9 mouse cellular contexts compared by ENCODE assay signal in the genomic region with DNA sequence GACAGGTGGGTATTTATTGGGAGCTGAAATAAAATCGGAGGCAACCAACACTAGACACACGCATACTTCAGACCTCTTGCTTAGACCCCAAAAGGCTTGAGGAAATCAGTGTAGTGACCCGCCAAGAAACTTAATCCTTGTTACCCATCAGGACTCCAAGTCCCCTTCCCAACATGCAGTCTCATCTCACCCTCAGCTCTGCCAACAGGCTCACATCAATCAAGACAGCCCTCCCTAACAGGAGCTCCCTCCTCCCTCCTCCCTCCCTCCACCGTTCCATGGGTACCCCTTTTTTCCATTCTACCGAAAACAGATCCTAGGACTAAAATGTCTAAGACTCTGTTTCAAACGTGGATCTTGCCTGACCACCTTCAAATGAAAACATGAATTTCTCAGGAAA.
DNase-seq lines count a peak whose midpoint lies in the region; ATAC-seq and TF ChIP-seq lines count a peak whose summit lies in the region.
"Had no signal": no experiment of that assay in that cellular context is flagged by ENCODE, and none has a peak within 500 bp of the region (broad histone marks: within the 10 kb centered on the region; RNA-seq: fewer than 3 reads in every experiment).

No protein-coding gene starts in this region.

- intact Hi-C loops in heart, adult 2 months (cut with DNase I), result loop anchor here (2.0 kb wide), 1 partner anchor 45 kb away; no protein-coding TSS in a partner anchor
- intact Hi-C loops in heart, postnatal 14 days (cut with DNase I), result loop anchor here (5.0 kb wide), 1 partner anchor 44 kb away; no protein-coding TSS in a partner anchor

- peak overlapping the region; percentile 62 for H3K4me3 ChIP-seq in heart, adult 2 months
- H3K4me3 ChIP-seq in midbrain, embryonic 10.5 days, result peak overlapping the region; percentile 64
- H3K4me3 ChIP-seq in midbrain, embryonic 16.5 days (ENCODE audit: low read depth, low read length), result no peak overlapping the region
- peak overlapping the region; percentile 65 for H3K4me3 ChIP-seq in heart, embryonic 16.5 days (ENCODE audit: low read length)
- peak overlapping the region; percentile 45; the same call in 1 of the 2 replicates for H3K4me3 ChIP-seq in stomach, embryonic 15.5 days (replicated peaks)

- no peaks in the 10 kb centered on the region for H3K79me2 ChIP-seq in heart, adult 2 months (replicated peaks; ENCODE audit: control insufficient read depth, insufficient read depth, low read length)

- no peaks in the 10 kb centered on the region for H3K27me3 ChIP-seq in heart, adult 2 months (ENCODE audit: control insufficient read depth, insufficient read depth, low read length)
- H3K27me3 ChIP-seq in midbrain, embryonic 10.5 days (ENCODE audit: low read depth, poor library complexity, severe bottlenecking), result peaks cover 27% of the 10 kb centered on the region
- H3K27me3 ChIP-seq in midbrain, embryonic 16.5 days (ENCODE audit: control insufficient read depth, insufficient read depth, low read depth, low read length), result peaks cover 13% of the 10 kb centered on the region
- 0 out of 2 replicates have a peak, but pooled peaks cover 3% of the 10 kb centered on the region for H3K27me3 ChIP-seq in heart, embryonic 16.5 days (ENCODE audit: control insufficient read depth, insufficient read depth, low read length)
- H3K27me3 ChIP-seq in stomach, embryonic 15.5 days (replicated peaks), result 0 out of 2 replicates have a peak, but pooled peaks cover 2% of the 10 kb centered on the region

- no peak overlapping the region for H3K4me2 ChIP-seq in midbrain, embryonic 16.5 days (ENCODE audit: low read length)
- H3K4me2 ChIP-seq in heart, embryonic 16.5 days (ENCODE audit: low read depth, low read length), result peak overlapping the region; percentile 71
- peak overlapping the region; percentile 87 for H3K4me2 ChIP-seq in stomach, embryonic 15.5 days

- peak overlapping the region; percentile 80 for H3K9ac ChIP-seq in heart, adult 2 months (ENCODE audit: low read depth, low read length)
- no peak overlapping the region for H3K9ac ChIP-seq in midbrain, embryonic 16.5 days (ENCODE audit: low read depth, low read length)
- H3K9ac ChIP-seq in heart, embryonic 16.5 days (ENCODE audit: low read length), result peak overlapping the region; percentile 86
- no peak overlapping the region for H3K9ac ChIP-seq in stomach, embryonic 15.5 days
- H3K9ac ChIP-seq: hindbrain, embryonic 15.5 days had no signal

- WGBS in heart, adult 2 months, result 25% methylated on average over 6 of the region's 6 CpGs
- WGBS in midbrain, embryonic 10.5 days, result 19% methylated on average over 6 of the region's 6 CpGs
- WGBS in midbrain, embryonic 16.5 days, result 29% methylated on average over 6 of the region's 6 CpGs
- WGBS in heart, embryonic 16.5 days, result 11% methylated on average over 6 of the region's 6 CpGs
- 29% methylated on average over 6 of the region's 6 CpGs for WGBS in stomach, embryonic 15.5 days

- H3K9me3 ChIP-seq in midbrain, embryonic 10.5 days (replicated peaks), result no peaks in the 10 kb centered on the region
- no peaks in the 10 kb centered on the region for H3K9me3 ChIP-seq in midbrain, embryonic 16.5 days (replicated peaks; ENCODE audit: control insufficient read depth, low read length, poor library complexity, severe bottlenecking)
- H3K9me3 ChIP-seq in heart, embryonic 16.5 days (replicated peaks; ENCODE audit: control insufficient read depth, low read length), result no peaks in the 10 kb centered on the region
- no peaks in the 10 kb centered on the region for H3K9me3 ChIP-seq in stomach, embryonic 15.5 days
- H3K9me3 ChIP-seq: hindbrain, embryonic 15.5 days had no signal

- no peak for ATAC-seq in midbrain, embryonic 16.5 days
- ATAC-seq in heart, embryonic 16.5 days (replicated peaks; ENCODE audit: extremely low read depth, insufficient read depth, low FRiP score), result no peak
- ATAC-seq in stomach, embryonic 15.5 days (ENCODE audit: insufficient read depth, low FRiP score, low read depth), result no peak
- ATAC-seq in erythroid progenitor cell, adult 5-6 weeks (replicated peaks; ENCODE audit: low FRiP score, poor library complexity, severe bottlenecking), result no peak

- 0 out of 2 replicates have a peak, but pooled peaks have one; percentile 27 for TF ChIP-seq EP300 in heart, adult 2 months (IDR thresholded peaks at IDR 0.05; ENCODE audit: insufficient read depth, low read depth, low read length)

- TF ChIP-seq POLR2A in heart, adult 2 months (IDR thresholded peaks at IDR 0.05; ENCODE audit: insufficient read depth, low read depth, low read length), result 0 out of 2 replicates have a peak, but pooled peaks have one; percentile 30

- H3K4me1 ChIP-seq in heart, adult 2 months (ENCODE audit: control insufficient read depth, insufficient read depth, low read length), result no peaks in the 10 kb centered on the region; the same call in none of the 2 replicates
- H3K4me1 ChIP-seq in midbrain, embryonic 10.5 days, result peaks cover 38% of the 10 kb centered on the region
- H3K4me1 ChIP-seq in midbrain, embryonic 16.5 days (ENCODE audit: control insufficient read depth, insufficient read depth, low read length), result peaks cover 5% of the 10 kb centered on the region
- H3K4me1 ChIP-seq in heart, embryonic 16.5 days (ENCODE audit: control insufficient read depth, insufficient read depth, low read length), result peaks cover 27% of the 10 kb centered on the region
- H3K4me1 ChIP-seq in stomach, embryonic 15.5 days, result peaks cover 12% of the 10 kb centered on the region

- no peak for DNase-seq in heart, adult 2 months
- DNase-seq in heart, postnatal 14 days, result no peak
- no peak for DNase-seq in midbrain, embryonic 10.5 days (ENCODE audit: low spot score)
- no peak for DNase-seq in ovary, postnatal 14 days (ENCODE audit: low spot score)

- no peak for TF ChIP-seq CTCF in heart, adult 2 months (IDR thresholded peaks at IDR 0.05)

- peak overlapping the region; percentile 96 for H3K27ac ChIP-seq in heart, adult 2 months
- no peak overlapping the region for H3K27ac ChIP-seq in midbrain, embryonic 10.5 days (replicated peaks)
- no peak overlapping the region for H3K27ac ChIP-seq in midbrain, embryonic 16.5 days (ENCODE audit: low read length)
- H3K27ac ChIP-seq in heart, embryonic 16.5 days (ENCODE audit: low read length), result peak overlapping the region; percentile 98
- no peak overlapping the region for H3K27ac ChIP-seq in stomach, embryonic 15.5 days
- H3K27ac ChIP-seq: hindbrain, embryonic 15.5 days had no signal

- H3K36me3 ChIP-seq in heart, adult 2 months (ENCODE audit: control insufficient read depth, insufficient read depth, low read length), result peaks cover 1% of the 10 kb centered on the region; the same call in 1 of the 2 replicates
- no peaks in the 10 kb centered on the region for H3K36me3 ChIP-seq in midbrain, embryonic 10.5 days
- H3K36me3 ChIP-seq in midbrain, embryonic 16.5 days (ENCODE audit: control insufficient read depth, insufficient read depth, low read length), result no peaks in the 10 kb centered on the region
- no peaks in the 10 kb centered on the region for H3K36me3 ChIP-seq in heart, embryonic 16.5 days (ENCODE audit: control insufficient read depth, insufficient read depth)
- H3K36me3 ChIP-seq in stomach, embryonic 15.5 days, result no peaks in the 10 kb centered on the region
- H3K36me3 ChIP-seq: hindbrain, embryonic 15.5 days had no signal

Comparison
In these comparisons a context has a peak if more than half of its experiments do, and no peak if none do; other contexts are left out.
1. H3K27ac ChIP-seq: peak in heart, adult 2 months (single experiment) and heart, embryonic 16.5 days (single experiment); none in midbrain, embryonic 10.5 days (single experiment), midbrain, embryonic 16.5 days (single experiment) and stomach, embryonic 15.5 days (single experiment).
2. H3K9ac ChIP-seq: peak in heart, adult 2 months (single experiment) and heart, embryonic 16.5 days (single experiment); none in midbrain, embryonic 16.5 days (single experiment) and stomach, embryonic 15.5 days (single experiment).